Mouse (Mus musculus) left cerebral cortex, adult 9 months (tissue): Measurements from ENCODE around the gene Hoxd8.

Source experiments
- DNase-seq, 2 experiments: peaks; one replicate each; pipeline ENCODE4 v3.0.0; 2022; ENCODE audit warnings: low spot score in 2 of 2

Hoxd8 gene

GRCm38 (mm10) chr2:74704393-74704998, at the start of gene Hoxd8:
TSS of gene Hoxd8 (plus strand) at chr2:74704615.
- DNase-seq = no peak

GRCm38 (mm10) chr2:74654743-74655419, 49.5 kb upstream of the Hoxd8 start:
- DNase-seq = no peak

- no peak for DNase-seq
Observed at GRCm38 (mm10) chr2:74655420-74655781, 49.0 kb upstream of the Hoxd8 start.

GRCm38 (mm10) chr2:74655821-74656631, 48.4 kb upstream of the Hoxd8 start:
- no peak for DNase-seq

- DNase-seq = no peak
Observed at GRCm38 (mm10) chr2:74656632-74657021, 47.8 kb upstream of the Hoxd8 start.

GRCm38 (mm10) chr2:74657251-74658023, 47.0 kb upstream of the Hoxd8 start:
- no peak for DNase-seq

- no peak for DNase-seq
Observed at GRCm38 (mm10) chr2:74658024-74658666, 46.3 kb upstream of the Hoxd8 start.

GRCm38 (mm10) chr2:74658667-74659371, 45.6 kb upstream of the Hoxd8 start:
- no peak for DNase-seq

GRCm38 (mm10) chr2:74659507-74660005, 44.9 kb upstream of the Hoxd8 start, which contains the start of gene Evx2:
TSS of gene Evx2 (minus strand) at chr2:74659557.
- no peak for DNase-seq

- DNase-seq = no peak
Observed at GRCm38 (mm10) chr2:74660421-74661375, 43.7 kb upstream of the Hoxd8 start.

GRCm38 (mm10) chr2:74661685-74662084, 42.7 kb upstream of the Hoxd8 start:
- peak in 1 of 2 experiments; percentile 28 for DNase-seq

- peak in 1 of 2 experiments; percentile 65 for DNase-seq
Observed at GRCm38 (mm10) chr2:74663291-74663925, 41.0 kb upstream of the Hoxd8 start.

- DNase-seq = no peak
Observed at GRCm38 (mm10) chr2:74666411-74666810, 38.0 kb upstream of the Hoxd8 start.

GRCm38 (mm10) chr2:74667191-74667841, 37.1 kb upstream of the Hoxd8 start:
- DNase-seq = no peak

- no peak for DNase-seq
Observed at GRCm38 (mm10) chr2:74667842-74668357, 36.5 kb upstream of the Hoxd8 start, which contains the start of gene Hoxd13. TSS of gene Hoxd13 (plus strand) at chr2:74668310.

- no peak for DNase-seq
Observed at GRCm38 (mm10) chr2:74668370-74669229, 35.8 kb upstream of the Hoxd8 start.

GRCm38 (mm10) chr2:74669230-74669578, 35.2 kb upstream of the Hoxd8 start:
- no peak for DNase-seq
